Mouse (Mus musculus) midbrain, embryonic 12.5 days (tissue): ENCODE data around the gene Cacna1s. TPM values are rescaled to one million over a fixed set of nuclear protein-coding genes. Genes with fewer than 3 reads are reported as not detected.

Experiments
- ATAC-seq: fragments of 200-750 bp; cut with Nextera tagmentation; 2 replicates; pipeline ENCODE4 v1.8.0; 2017; ENCODE audit warnings: low read depth, moderate TSS enrichment, moderate library complexity; ENCODE audit not compliant: low FRiP score
- H3K27ac ChIP-seq: fragments of 300-500 bp; sonication (generic); replicated peaks from 2 replicates; pipeline ENCODE4 v1.5.1; 2016; ENCODE audit warnings: mild to moderate bottlenecking
- H3K27me3 ChIP-seq: fragments of 300-500 bp; sonication (generic); 2 replicates; pipeline ENCODE4 v1.6.1; 2016; ENCODE audit warnings: mild to moderate bottlenecking
- H3K36me3 ChIP-seq: fragments of 300-500 bp; sonication (generic); 2 replicates; pipeline ENCODE4 v1.6.1; 2016
- H3K4me1 ChIP-seq: fragments of 300-500 bp; sonication (generic); 2 replicates; pipeline ENCODE4 v1.6.1; 2016
- H3K4me2 ChIP-seq: fragments of 300-500 bp; sonication (generic); replicated peaks from 2 replicates; pipeline ENCODE4 v1.6.1; 2016; ENCODE audit warnings: mild to moderate bottlenecking, moderate library complexity
- H3K4me3 ChIP-seq: fragments of 300-500 bp; sonication (generic); 2 replicates; pipeline ENCODE4 v1.5.1; 2016; ENCODE audit warnings: mild to moderate bottlenecking
- H3K9ac ChIP-seq: fragments of 300-500 bp; sonication (generic); replicated peaks from 2 replicates; pipeline ENCODE4 v1.6.1; 2016; ENCODE audit warnings: mild to moderate bottlenecking, moderate library complexity
- H3K9me3 ChIP-seq: fragments of 300-500 bp; sonication (generic); 2 replicates; pipeline ENCODE4 v1.6.1; 2016; ENCODE audit warnings: mild to moderate bottlenecking
- WGBS: fragments of 180-500 bp; shearing (Covaris S2); methylation state at CpG from one replicate; pipeline ENCODE4 v1.1.7; 2016; 5-methylcytosine and 5-hydroxymethylcytosine counted together
- polyA plus RNA-seq: library from polyadenylated mRNA; unstranded; fragments of >200 nt; fragmentation: Nextera tagmentation; extraction: Ambion mirVana; gene quantifications from 2 replicates; pipeline ENCODE4 v1.2.1, GENCODE M21; 2016

Gene Cacna1s
- polyA plus RNA-seq, 1 experiment from 2014 or later = 0.26 TPM

GRCm38 (mm10) chr1:136093726-136094125 is 41.2 kb downstream of the Cacna1s start:
- H3K27me3 ChIP-seq = no peaks in the 10 kb centered on the region

GRCm38 (mm10) chr1:136094807-136095206 is 42.3 kb downstream of the Cacna1s start:
- H3K27me3 ChIP-seq = no peaks in the 10 kb centered on the region
- H3K4me2 ChIP-seq = no peak overlapping the region
- H3K36me3 ChIP-seq = no peaks in the 10 kb centered on the region
- no peak for ATAC-seq
- no peak overlapping the region for H3K9ac ChIP-seq
- WGBS = 84% methylated on average over 5 of the region's 5 CpGs
- H3K4me3 ChIP-seq = no peak overlapping the region
- no peaks in the 10 kb centered on the region for H3K9me3 ChIP-seq
- H3K27ac ChIP-seq = no peak overlapping the region
- no peaks in the 10 kb centered on the region for H3K4me1 ChIP-seq

More at GRCm38 (mm10) chr1:136093726-136094125, 41.2 kb downstream of the Cacna1s start:
- Histone ChIP-seq H3K27ac (no peak overlapping the region), H3K36me3 (no peaks in the 10 kb centered on the region), H3K4me2 (no peak overlapping the region), H3K4me1 (no peaks in the 10 kb centered on the region), H3K4me3 (no peak overlapping the region), H3K9ac (no peak overlapping the region), H3K9me3 (no peaks in the 10 kb centered on the region)
- WGBS = 81% methylated on average over 3 of the region's 3 CpGs
- ATAC-seq = no peak

GRCm38 (mm10) chr1:136102094-136102493 is 49.5 kb downstream of the Cacna1s start:
- Histone ChIP-seq H3K4me1 (peaks cover 11% of the 10 kb centered on the region), H3K4me2 (no peak overlapping the region), H3K4me3 (no peak overlapping the region), H3K9me3 (no peaks in the 10 kb centered on the region), H3K36me3 (no peaks in the 10 kb centered on the region), H3K27me3 (no peaks in the 10 kb centered on the region), H3K9ac (no peak overlapping the region), H3K27ac (no peak overlapping the region)
- WGBS = 75% methylated on average over 4 of the region's 4 CpGs
- no peak for ATAC-seq

GRCm38 (mm10) chr1:136102551-136102950 is 50.0 kb downstream of the Cacna1s start:
- WGBS = 83% methylated on average over 3 of the region's 3 CpGs
- H3K36me3 ChIP-seq = no peaks in the 10 kb centered on the region
- peaks cover 11% of the 10 kb centered on the region for H3K4me1 ChIP-seq
- H3K4me2 ChIP-seq = no peak overlapping the region
- no peak for ATAC-seq
- H3K9ac ChIP-seq = no peak overlapping the region
- H3K27me3 ChIP-seq = no peaks in the 10 kb centered on the region
- no peak overlapping the region for H3K27ac ChIP-seq
- H3K9me3 ChIP-seq = no peaks in the 10 kb centered on the region
- H3K4me3 ChIP-seq = no peak overlapping the region

GRCm38 (mm10) chr1:136102981-136103380 is 50.4 kb downstream of the Cacna1s start:
- no peak overlapping the region for H3K4me3 ChIP-seq
- H3K27ac ChIP-seq = no peak overlapping the region
- ATAC-seq = no peak
- WGBS = 74% methylated on average over 2 of the region's 2 CpGs
- peaks cover 11% of the 10 kb centered on the region for H3K4me1 ChIP-seq
- H3K9ac ChIP-seq = no peak overlapping the region
- no peaks in the 10 kb centered on the region for H3K36me3 ChIP-seq
- H3K4me2 ChIP-seq = no peak overlapping the region
- H3K27me3 ChIP-seq = no peaks in the 10 kb centered on the region
- H3K9me3 ChIP-seq = no peaks in the 10 kb centered on the region

- 88% methylated on average over 7 of the region's 7 CpGs for WGBS
- H3K9me3 ChIP-seq = no peaks in the 10 kb centered on the region
- H3K27ac ChIP-seq = no peak overlapping the region
- no peak overlapping the region for H3K9ac ChIP-seq
- no peaks in the 10 kb centered on the region; the same call in 1 of the 2 replicates for H3K27me3 ChIP-seq
- no peak for ATAC-seq
- H3K36me3 ChIP-seq = no peaks in the 10 kb centered on the region
- H3K4me1 ChIP-seq = peaks cover 11% of the 10 kb centered on the region
- no peak overlapping the region for H3K4me3 ChIP-seq
- H3K4me2 ChIP-seq = no peak overlapping the region
These were observed 51.1 kb downstream of the Cacna1s start for GRCm38 (mm10) chr1:136103696-136104095.

GRCm38 (mm10) chr1:136104741-136105140 is 52.2 kb downstream of the Cacna1s start:
- H3K9ac ChIP-seq = no peak overlapping the region
- no peak overlapping the region for H3K4me3 ChIP-seq
- H3K27ac ChIP-seq = 0 out of 2 replicates have a peak overlapping the region, but pooled peaks have one; percentile 1
- H3K4me1 ChIP-seq = peaks cover 11% of the 10 kb centered on the region
- no peaks in the 10 kb centered on the region for H3K36me3 ChIP-seq
- 61% methylated on average over 4 of the region's 4 CpGs for WGBS
- H3K9me3 ChIP-seq = no peaks in the 10 kb centered on the region
- no peaks in the 10 kb centered on the region; the same call in 1 of the 2 replicates for H3K27me3 ChIP-seq
- H3K4me2 ChIP-seq = no peak overlapping the region
- no peak for ATAC-seq

- ATAC-seq = no peak
- no peak overlapping the region for H3K27ac ChIP-seq
- 94% methylated on average over 2 of the region's 2 CpGs for WGBS
- H3K9me3 ChIP-seq = no peaks in the 10 kb centered on the region
- no peak overlapping the region for H3K9ac ChIP-seq
- H3K4me1 ChIP-seq = no peaks in the 10 kb centered on the region
- H3K27me3 ChIP-seq = no peaks in the 10 kb centered on the region; the same call in 1 of the 2 replicates
- no peak overlapping the region for H3K4me2 ChIP-seq
- no peaks in the 10 kb centered on the region for H3K36me3 ChIP-seq
- H3K4me3 ChIP-seq = no peak overlapping the region
These were observed 56.9 kb downstream of the Cacna1s start for GRCm38 (mm10) chr1:136109464-136109863.

- 0 out of 2 replicates have a peak, but pooled peaks have one; percentile 23 for ATAC-seq
- H3K9me3 ChIP-seq = no peaks in the 10 kb centered on the region
- H3K9ac ChIP-seq = no peak overlapping the region
- 31% methylated on average over 3 of the region's 3 CpGs for WGBS
- peaks cover 13% of the 10 kb centered on the region for H3K4me1 ChIP-seq
- no peaks in the 10 kb centered on the region for H3K27me3 ChIP-seq
- no peaks in the 10 kb centered on the region for H3K36me3 ChIP-seq
- H3K27ac ChIP-seq = no peak overlapping the region
- H3K4me2 ChIP-seq = no peak overlapping the region
- H3K4me3 ChIP-seq = no peak overlapping the region
These were observed 63.6 kb downstream of the Cacna1s start for GRCm38 (mm10) chr1:136116183-136116582.

- Histone ChIP-seq H3K4me2 (no peak overlapping the region), H3K4me3 (no peak overlapping the region), H3K36me3 (no peaks in the 10 kb centered on the region), H3K9me3 (no peaks in the 10 kb centered on the region), H3K27ac (no peak overlapping the region), H3K27me3 (no peaks in the 10 kb centered on the region), H3K4me1 (peaks cover 13% of the 10 kb centered on the region), H3K9ac (no peak overlapping the region)
- ATAC-seq = no peak
- WGBS = 86% methylated on average over 9 of the region's 9 CpGs
These were observed 64.5 kb downstream of the Cacna1s start for GRCm38 (mm10) chr1:136117069-136117468.

GRCm38 (mm10) chr1:136118875-136119274 is 66.3 kb downstream of the Cacna1s start:
- Histone ChIP-seq H3K4me3 (no peak overlapping the region), H3K9me3 (no peaks in the 10 kb centered on the region), H3K9ac (no peak overlapping the region), H3K4me2 (no peak overlapping the region), H3K36me3 (no peaks in the 10 kb centered on the region), H3K27me3 (no peaks in the 10 kb centered on the region), H3K4me1 (peaks cover 13% of the 10 kb centered on the region), H3K27ac (no peak overlapping the region)
- ATAC-seq = 0 out of 2 replicates have a peak, but pooled peaks have one; percentile 29
- 36% methylated on average over 8 of the region's 8 CpGs for WGBS

GRCm38 (mm10) chr1:136119571-136120262 is 67.2 kb downstream of the Cacna1s start:
- WGBS = 78% methylated on average over 7 of the region's 7 CpGs
- Histone ChIP-seq H3K4me2 (no peak overlapping the region), H3K9me3 (no peaks in the 10 kb centered on the region), H3K9ac (no peak overlapping the region), H3K27me3 (no peaks in the 10 kb centered on the region), H3K27ac (no peak overlapping the region), H3K4me3 (no peak overlapping the region), H3K4me1 (peaks cover 13% of the 10 kb centered on the region), H3K36me3 (no peaks in the 10 kb centered on the region)
- ATAC-seq = no peak

GRCm38 (mm10) chr1:136120263-136120603 is 67.7 kb downstream of the Cacna1s start:
- Histone ChIP-seq H3K36me3 (no peaks in the 10 kb centered on the region), H3K27ac (no peak overlapping the region), H3K9me3 (no peaks in the 10 kb centered on the region), H3K4me1 (peaks cover 13% of the 10 kb centered on the region), H3K27me3 (no peaks in the 10 kb centered on the region), H3K9ac (no peak overlapping the region), H3K4me2 (no peak overlapping the region), H3K4me3 (no peak overlapping the region)
- ATAC-seq = no peak
- WGBS = 86% methylated on average over 1 of the region's 1 CpGs
